Mouse (Mus musculus): ENCODE data around the gene Fbxl5.

- TF ChIP-seq MAFK (IDR thresholded peaks at IDR 0.05; ENCODE audit: insufficient replicate concordance, low read length) = no peak
- TF ChIP-seq TBP (conservative IDR thresholded peaks at IDR 0.05; ENCODE audit: low read depth, low read length) = no peak
- no peak for TF ChIP-seq CTCF (conservative IDR thresholded peaks at IDR 0.05 in 1 of 2, IDR thresholded peaks at IDR 0.05 in 1 of 2; ENCODE audit: low read depth in 2 of 2, low read length in 2 of 2)
- no peak for TF ChIP-seq E2F4 (IDR thresholded peaks at IDR 0.05; ENCODE audit: insufficient replicate concordance, low read depth, low read length)
- TF ChIP-seq USF1 (IDR thresholded peaks at IDR 0.05; ENCODE audit: low read depth, low read length) = no peak
Measured at GRCm38 (mm10) chr5:43728375-43729165, 92.9 kb downstream of the Fbxl5 start.

Measured in CH12.LX (cell line).